ENCODE assay signal across 1 mouse cellular context in genomic region chr16:45761425-45761824, GRCm38 (mm10).
TF ChIP-seq lines count a peak whose summit lies in the region.

No protein-coding gene starts in this region.

TF ChIP-seq in CH12.LX, 34 proteins besides CTCF, POLR2A, EP300 and RAD21:
- TF ChIP-seq SMC3 (IDR thresholded peaks at IDR 0.05; ENCODE audit: low read depth, low read length) (peak; percentile 57), PAX5 (IDR thresholded peaks at IDR 0.05; ENCODE audit: low read length) (no peak)
